ENCODE assay signal across 8 mouse cellular contexts in genomic region chr1:83870853-83871567, GRCm38 (mm10).
DNase-seq lines count a peak whose midpoint lies in the region; ATAC-seq and TF ChIP-seq lines count a peak whose summit lies in the region.

No protein-coding gene starts in this region.

- peak overlapping the region; percentile 62 for H3K27ac ChIP-seq in hindbrain, embryonic 10.5 days
- H3K27ac ChIP-seq in midbrain, embryonic 16.5 days (ENCODE audit: low read length) = no peak overlapping the region
- no peak overlapping the region for H3K27ac ChIP-seq in lung, postnatal 0 days (ENCODE audit: low read length)

- no peaks in the 10 kb centered on the region for H3K36me3 ChIP-seq in hindbrain, embryonic 10.5 days
- no peaks in the 10 kb centered on the region for H3K36me3 ChIP-seq in midbrain, embryonic 16.5 days (ENCODE audit: control insufficient read depth, insufficient read depth, low read length)
- no peaks in the 10 kb centered on the region for H3K36me3 ChIP-seq in lung, postnatal 0 days (ENCODE audit: insufficient read depth, low read length)

- no peak overlapping the region for H3K9ac ChIP-seq in midbrain, embryonic 16.5 days (ENCODE audit: low read depth, low read length)
- no peak overlapping the region for H3K9ac ChIP-seq in lung, postnatal 0 days (replicated peaks; ENCODE audit: low read depth)

- H3K4me1 ChIP-seq in hindbrain, embryonic 10.5 days (replicated peaks) = 0 out of 2 replicates have a peak, but pooled peaks cover 3% of the 10 kb centered on the region
- H3K4me1 ChIP-seq in midbrain, embryonic 16.5 days (ENCODE audit: control insufficient read depth, insufficient read depth, low read length) = no peaks in the 10 kb centered on the region
- H3K4me1 ChIP-seq in lung, postnatal 0 days (ENCODE audit: insufficient read depth, low read depth, low read length) = no peaks in the 10 kb centered on the region

- DNase-seq in frontal cortex, postnatal 25 days (ENCODE audit: low spot score in 2 of 2) = no peak
- DNase-seq in embryo, embryonic 10 days (ENCODE audit: low spot score) = peak; percentile 74
- peak; percentile 49 for DNase-seq in hindbrain, embryonic 10.5 days (ENCODE audit: low spot score)
- DNase-seq in thymus, postnatal 4 days = no peak
- no peak for DNase-seq in lung, postnatal 0 days (ENCODE audit: low spot score)
- DNase-seq in gastrocnemius, postnatal 25 days = no peak

- no peak overlapping the region for H3K4me3 ChIP-seq in hindbrain, embryonic 10.5 days
- H3K4me3 ChIP-seq in midbrain, embryonic 16.5 days (ENCODE audit: low read depth, low read length) = no peak overlapping the region
- no peak overlapping the region for H3K4me3 ChIP-seq in lung, postnatal 0 days (ENCODE audit: low read depth, low read length)

- peak; percentile 76 for ATAC-seq in frontal cortex, adult (ENCODE audit: low TSS enrichment)
- peak; percentile 75; the same call in 1 of the 2 replicates for ATAC-seq in midbrain, embryonic 16.5 days
- ATAC-seq in lung, postnatal 0 days = no peak

- no peak for TF ChIP-seq EP300 in lung, postnatal 0 days (IDR thresholded peaks at IDR 0.05)

- no peak overlapping the region for H3K4me2 ChIP-seq in midbrain, embryonic 16.5 days (ENCODE audit: low read length)
- no peak overlapping the region for H3K4me2 ChIP-seq in lung, postnatal 0 days (replicated peaks; ENCODE audit: low read depth, low read length)

- no peaks in the 10 kb centered on the region for H3K27me3 ChIP-seq in hindbrain, embryonic 10.5 days (ENCODE audit: insufficient read depth, poor library complexity, severe bottlenecking)
- H3K27me3 ChIP-seq in midbrain, embryonic 16.5 days (ENCODE audit: control insufficient read depth, insufficient read depth, low read depth, low read length) = no peaks in the 10 kb centered on the region
- no peaks in the 10 kb centered on the region for H3K27me3 ChIP-seq in lung, postnatal 0 days (replicated peaks; ENCODE audit: insufficient read depth, low read length)

- no peak for TF ChIP-seq CTCF in lung, postnatal 0 days (IDR thresholded peaks at IDR 0.05)

- 64% methylated on average over 5 of the region's 5 CpGs for WGBS in hindbrain, embryonic 10.5 days
- WGBS in midbrain, embryonic 16.5 days = 66% methylated on average over 5 of the region's 5 CpGs
- WGBS in lung, postnatal 0 days = 61% methylated on average over 5 of the region's 5 CpGs

- H3K9me3 ChIP-seq in hindbrain, embryonic 10.5 days = no peaks in the 10 kb centered on the region
- H3K9me3 ChIP-seq in midbrain, embryonic 16.5 days (replicated peaks; ENCODE audit: control insufficient read depth, low read length, poor library complexity, severe bottlenecking) = no peaks in the 10 kb centered on the region
- no peaks in the 10 kb centered on the region for H3K9me3 ChIP-seq in lung, postnatal 0 days (ENCODE audit: low read length)

Comparison
In these comparisons a context has a peak if more than half of its experiments do, and no peak if none do; other contexts are left out.
1. DNase-seq: peak in embryo, embryonic 10 days (single experiment) and hindbrain, embryonic 10.5 days (single experiment); none in frontal cortex, postnatal 25 days (0 of 2), thymus, postnatal 4 days (single experiment), lung, postnatal 0 days (single experiment) and gastrocnemius, postnatal 25 days (single experiment).